In genomic region chr13:21833461-21833860, GRCm38 (mm10) we compare ENCODE assay signal across 7 mouse cellular contexts. TPM values are rescaled to one million over a fixed set of nuclear protein-coding genes. Genes with fewer than 3 reads are reported as not detected.
DNase-seq lines count a peak whose midpoint lies in the region; ATAC-seq and TF ChIP-seq lines count a peak whose summit lies in the region.
"Not testable (repeated sequence)": the region's sequence is repeated elsewhere in the genome, so short reads cannot be mapped to it uniquely, and the experiment has no call there.

Gene Hist1h2ap, minus strand, starts transcription at chr13:21833507.
Gene Hist1h2br, plus strand, starts transcription at chr13:21833743.

- not testable (repeated sequence) for H3K27me3 ChIP-seq in forebrain, embryonic 12.5 days; heart, embryonic 12.5 days (replicated peaks); hindbrain, embryonic 16.5 days (replicated peaks; ENCODE audit: control insufficient read depth, insufficient read depth, low read length); liver, embryonic 14.5 days (ENCODE audit: control insufficient read depth, insufficient read depth, low read length); midbrain, embryonic 16.5 days (ENCODE audit: control insufficient read depth, insufficient read depth, low read depth, low read length)

- not testable (repeated sequence) for DNase-seq in adrenal gland, postnatal 14 days; layer of hippocampus, postnatal 36 days; liver, embryonic 14.5 days (ENCODE audit: low read depth in 3 of 3, low spot score in 3 of 3)

- H3K4me2 ChIP-seq in forebrain, embryonic 12.5 days; heart, embryonic 12.5 days; hindbrain, embryonic 16.5 days (ENCODE audit: low read length); liver, embryonic 14.5 days (ENCODE audit: low read depth); midbrain, embryonic 16.5 days (ENCODE audit: low read length): not testable (repeated sequence)

- H3K9me3 ChIP-seq in forebrain, embryonic 12.5 days; heart, embryonic 12.5 days (replicated peaks); hindbrain, embryonic 16.5 days (ENCODE audit: control insufficient read depth, low read length); liver, embryonic 14.5 days (ENCODE audit: control insufficient read depth, low read length); midbrain, embryonic 16.5 days (replicated peaks; ENCODE audit: control insufficient read depth, low read length, poor library complexity, severe bottlenecking): not testable (repeated sequence)

- TF ChIP-seq EP300 in liver, embryonic 14.5 days (IDR thresholded peaks at IDR 0.05; ENCODE audit: low read depth), result not testable (repeated sequence)

- not testable (repeated sequence) for H3K4me3 ChIP-seq in forebrain, embryonic 12.5 days (replicated peaks); heart, embryonic 12.5 days; hindbrain, embryonic 16.5 days (ENCODE audit: low read length); liver, embryonic 14.5 days (ENCODE audit: insufficient read depth in 1 of 2, low read depth in 2 of 2, low read length in 2 of 2); midbrain, embryonic 16.5 days (ENCODE audit: low read depth, low read length)

- H3K4me1 ChIP-seq in forebrain, embryonic 12.5 days; heart, embryonic 12.5 days (replicated peaks); hindbrain, embryonic 16.5 days (ENCODE audit: control insufficient read depth, insufficient read depth, low read depth, low read length); liver, embryonic 14.5 days (replicated peaks; ENCODE audit: control insufficient read depth in 2 of 2, insufficient read depth in 2 of 2, low read length in 1 of 2); midbrain, embryonic 16.5 days (ENCODE audit: control insufficient read depth, insufficient read depth, low read length): not testable (repeated sequence)

- TF ChIP-seq CTCF in liver, embryonic 14.5 days (IDR thresholded peaks at IDR 0.05; ENCODE audit: low read depth), result not testable (repeated sequence)

- ATAC-seq in forebrain, embryonic 12.5 days (ENCODE audit: low FRiP score), result peak; percentile 95
- ATAC-seq in heart, embryonic 12.5 days (ENCODE audit: insufficient number of reproducible peaks, low FRiP score), result peak; percentile 93
- peak; percentile 98 for ATAC-seq in hindbrain, embryonic 16.5 days
- ATAC-seq in liver, embryonic 14.5 days (ENCODE audit: insufficient read depth), result peak; percentile 81
- ATAC-seq in midbrain, embryonic 16.5 days, result peak; percentile 97

- H3K27ac ChIP-seq in forebrain, embryonic 12.5 days; heart, embryonic 12.5 days (ENCODE audit: poor library complexity, severe bottlenecking); hindbrain, embryonic 16.5 days (ENCODE audit: low read depth, low read length); liver, embryonic 14.5 days; midbrain, embryonic 16.5 days (ENCODE audit: low read length): not testable (repeated sequence)

- not testable (repeated sequence) for H3K9ac ChIP-seq in forebrain, embryonic 12.5 days; heart, embryonic 12.5 days; hindbrain, embryonic 16.5 days (ENCODE audit: low read depth, low read length); liver, embryonic 14.5 days (replicated peaks); midbrain, embryonic 16.5 days (ENCODE audit: low read depth, low read length)

- no CpG with 5 or more reads among the region's 24 CpGs for WGBS in forebrain, embryonic 12.5 days
- no CpG with 5 or more reads among the region's 24 CpGs for WGBS in heart, embryonic 12.5 days
- no CpG with 5 or more reads among the region's 24 CpGs for WGBS in hindbrain, embryonic 16.5 days
- no CpG with 5 or more reads among the region's 24 CpGs for WGBS in liver, embryonic 14.5 days (ENCODE audit: insufficient replicate concordance)
- no CpG with 5 or more reads among the region's 24 CpGs for WGBS in midbrain, embryonic 16.5 days

- not testable (repeated sequence) for H3K36me3 ChIP-seq in forebrain, embryonic 12.5 days (replicated peaks); heart, embryonic 12.5 days; hindbrain, embryonic 16.5 days (ENCODE audit: control insufficient read depth, insufficient read depth, low read length); liver, embryonic 14.5 days (replicated peaks; ENCODE audit: control insufficient read depth, insufficient read depth, low read depth); midbrain, embryonic 16.5 days (ENCODE audit: control insufficient read depth, insufficient read depth, low read length)

RNA-seq across cellular contexts. Expression of gene Hist1h2ap, which starts in this region (rescaled TPM):
- total RNA-seq in adrenal gland, postnatal 14 days (2021), result 319 and 352 TPM in 2 replicates
- 6,142 and 6,230 TPM in 2 replicates for polyA plus RNA-seq in forebrain, embryonic 12.5 days (2016; fragmentation: Nextera tagmentation; extraction: Ambion mirVana)
- polyA plus RNA-seq in heart, embryonic 12.5 days (2016; fragmentation: Nextera tagmentation; extraction: Ambion mirVana), result 2,122 and 2,141 TPM in 2 replicates
- 530 and 568 TPM in 2 replicates for polyA plus RNA-seq in hindbrain, embryonic 16.5 days (2015; fragmentation: Nextera tagmentation; extraction: Ambion mirVana)
- total RNA-seq in layer of hippocampus, postnatal 36 days (2021), result 10 to 100 TPM; 34.7 to 45.0 TPM
- polyA plus RNA-seq in liver, embryonic 14.5 days (2012; rRNA removed), result 88.3 and 95.9 TPM in 2 replicates
- polyA plus RNA-seq in liver, embryonic 14.5 days (2014; fragmentation: Nextera tagmentation; extraction: Ambion mirVana), result 6,830 and 6,963 TPM in 2 replicates
- polyA plus RNA-seq in midbrain, embryonic 16.5 days (2015; fragmentation: Nextera tagmentation; extraction: Ambion mirVana), result 276 and 359 TPM in 2 replicates

RNA-seq across cellular contexts. Expression of gene Hist1h2br, which starts in this region (rescaled TPM):
- 132 and 133 TPM in 2 replicates for total RNA-seq in adrenal gland, postnatal 14 days (2021)
- 24.5 and 30.9 TPM in 2 replicates for polyA plus RNA-seq in forebrain, embryonic 12.5 days (2016; fragmentation: Nextera tagmentation; extraction: Ambion mirVana)
- 8.1 and 12.8 TPM in 2 replicates for polyA plus RNA-seq in heart, embryonic 12.5 days (2016; fragmentation: Nextera tagmentation; extraction: Ambion mirVana)
- polyA plus RNA-seq in hindbrain, embryonic 16.5 days (2015; fragmentation: Nextera tagmentation; extraction: Ambion mirVana), result 3.8 and 4.2 TPM in 2 replicates
- 10 to 100 TPM; 49.6 to 51.2 TPM for total RNA-seq in layer of hippocampus, postnatal 36 days (2021)
- 3.4 and 9.6 TPM in 2 replicates for polyA plus RNA-seq in liver, embryonic 14.5 days (2012; rRNA removed)
- 18.0 and 22.9 TPM in 2 replicates for polyA plus RNA-seq in liver, embryonic 14.5 days (2014; fragmentation: Nextera tagmentation; extraction: Ambion mirVana)
- 2.9 and 3.5 TPM in 2 replicates for polyA plus RNA-seq in midbrain, embryonic 16.5 days (2015; fragmentation: Nextera tagmentation; extraction: Ambion mirVana)
